Mouse (Mus musculus) MEL (cell line): Measurements from ENCODE around the gene Rpl24. TPM values are rescaled to one million over a fixed set of nuclear protein-coding genes. Genes with fewer than 3 reads are reported as not detected.

ENCODE experiments used
- DNase-seq: peaks from one replicate; pipeline ENCODE4 v3.0.0; 2011; ENCODE audit warnings: low read depth, low spot score
- H3K27ac ChIP-seq: 2 replicates; pipeline ENCODE4 v1.5.1; 2012; ENCODE audit warnings: low read depth, mild to moderate bottlenecking, control low read depth, low read length, moderate library complexity; ENCODE audit not compliant: control insufficient read depth
- H3K27me3 ChIP-seq, 2 experiments: fragments of 150-350 bp in 1 of 2; sonication (generic) in 1 of 2; 2 replicates each; pipeline ENCODE4 v1.6.1; 2012; ENCODE audit warnings: low read length in 2 of 2, mild to moderate bottlenecking in 2 of 2, improper control_type of control experiment in 1 of 2, moderate library complexity in 1 of 2; ENCODE audit not compliant: insufficient read depth in 2 of 2, control insufficient read depth in 1 of 2
- H3K36me3 ChIP-seq, 2 experiments: 2 replicates each; pipeline ENCODE4 v1.6.1; 2012 to 2014; ENCODE audit warnings: low read length in 2 of 2, improper control_type of control experiment in 1 of 2, inconsistent platforms in 1 of 2, mild to moderate bottlenecking in 1 of 2; ENCODE audit not compliant: insufficient read depth in 2 of 2, control insufficient read depth in 1 of 2
- H3K4me1 ChIP-seq, 2 experiments: fragments of 150-350 bp in 1 of 2; sonication (generic) in 1 of 2; 2 replicates each; pipeline ENCODE4 v1.6.1; 2012; ENCODE audit warnings: low read length in 2 of 2, improper control_type of control experiment in 1 of 2, mild to moderate bottlenecking in 1 of 2; ENCODE audit not compliant: insufficient read depth in 2 of 2, control insufficient read depth in 1 of 2
- H3K4me3 ChIP-seq, 2 experiments: fragments of 150-350 bp in 1 of 2; sonication (generic) in 1 of 2; 2 replicates each; pipeline ENCODE4 v1.5.1; 2012; ENCODE audit warnings: low read depth in 2 of 2, low read length in 2 of 2, mild to moderate bottlenecking in 2 of 2, moderate library complexity in 2 of 2, control low read depth in 1 of 2, improper control_type of control experiment in 1 of 2; ENCODE audit not compliant: control insufficient read depth in 1 of 2, insufficient read depth in 1 of 2
- H3K79me2 ChIP-seq: 2 replicates; pipeline ENCODE4 v1.6.1; 2012; ENCODE audit warnings: mild to moderate bottlenecking, low read length, moderate library complexity; ENCODE audit not compliant: control insufficient read depth, poor library complexity, insufficient read depth
- H3K9ac ChIP-seq: 2 replicates; pipeline ENCODE4 v1.6.1; 2012; ENCODE audit warnings: low read depth, mild to moderate bottlenecking, control low read depth, low read length, moderate library complexity; ENCODE audit not compliant: control insufficient read depth, poor library complexity, severe bottlenecking
- H3K9me3 ChIP-seq: fragments of 150-350 bp; sonication (generic); replicated peaks from 2 replicates; pipeline ENCODE4 v1.6.1; 2012; ENCODE audit warnings: mild to moderate bottlenecking, low read length, improper control_type of control experiment, moderate library complexity; ENCODE audit not compliant: insufficient read depth
- CTCF ChIP-seq, 3 experiments: IDR thresholded peaks in 2 of 3; conservative IDR thresholded peaks in 1 of 3; 2 replicates each; pipeline ENCODE4 v1.5.1; 2011 to 2012; ENCODE audit warnings: low read length in 3 of 3, low read depth in 2 of 3, mild to moderate bottlenecking in 2 of 3, improper control_type of control experiment in 1 of 3, inconsistent platforms in 1 of 3, mixed read lengths in 1 of 3, moderate library complexity in 1 of 3; ENCODE audit not compliant: control insufficient read depth in 1 of 3, insufficient read depth in 1 of 3, poor library complexity in 1 of 3, severe bottlenecking in 1 of 3
- ELF1 ChIP-seq: IDR thresholded peaks from 2 replicates; pipeline ENCODE4 v1.6.1; 2014; ENCODE audit warnings: low read depth, mild to moderate bottlenecking, inconsistent platforms, low read length, improper control_type of control experiment, moderate library complexity
- EP300 ChIP-seq, 2 experiments: IDR thresholded peaks; 2 replicates each; pipeline ENCODE4 v1.6.1; 2011; ENCODE audit warnings: improper control_type of control experiment in 2 of 2, low read length in 2 of 2, low read depth in 1 of 2, mild to moderate bottlenecking in 1 of 2
- ETS1 ChIP-seq: IDR thresholded peaks from 2 replicates; pipeline ENCODE4 v1.6.1; 2012; ENCODE audit warnings: low read depth, mild to moderate bottlenecking, inconsistent platforms, low read length, improper control_type of control experiment, moderate library complexity
- GABPA ChIP-seq: IDR thresholded peaks from 2 replicates; pipeline ENCODE4 v1.6.1; 2012; ENCODE audit warnings: low read depth, mild to moderate bottlenecking, inconsistent platforms, low read length, improper control_type of control experiment, moderate library complexity
- GATA1 ChIP-seq: IDR thresholded peaks from 2 replicates; pipeline ENCODE4 v1.6.1; 2011; ENCODE audit warnings: low read depth, low read length, improper control_type of control experiment
- JUND ChIP-seq: IDR thresholded peaks from 2 replicates; pipeline ENCODE4 v1.6.1; 2011; ENCODE audit warnings: low read depth, mild to moderate bottlenecking, improper control_type of control experiment, low read length
- KAT2A ChIP-seq: conservative IDR thresholded peaks from 2 replicates; pipeline ENCODE4 v1.6.1; 2012; ENCODE audit warnings: low read depth, low read length, improper control_type of control experiment, inconsistent platforms
- MAX ChIP-seq: IDR thresholded peaks from 2 replicates; pipeline ENCODE4 v1.6.1; 2011; ENCODE audit warnings: low read length, improper control_type of control experiment
- MAZ ChIP-seq: IDR thresholded peaks from 2 replicates; pipeline ENCODE4 v1.6.1; 2012; ENCODE audit warnings: low read depth, mild to moderate bottlenecking, inconsistent platforms, low read length, improper control_type of control experiment
- MEF2A ChIP-seq: IDR thresholded peaks from 2 replicates; pipeline ENCODE4 v1.6.1; 2014; ENCODE audit warnings: low read depth, mild to moderate bottlenecking, inconsistent platforms, low read length, improper control_type of control experiment; ENCODE audit not compliant: poor library complexity, insufficient replicate concordance, severe bottlenecking; ENCODE audit errors: extremely low read depth
- MXI1 ChIP-seq: IDR thresholded peaks from 2 replicates; pipeline ENCODE4 v1.6.1; 2011; ENCODE audit warnings: mild to moderate bottlenecking, low read depth, low read length, improper control_type of control experiment
- MYB ChIP-seq: IDR thresholded peaks from 2 replicates; pipeline ENCODE4 v1.6.1; 2011; ENCODE audit warnings: mild to moderate bottlenecking, low read depth, low read length, improper control_type of control experiment
- MYC ChIP-seq: IDR thresholded peaks from 2 replicates; pipeline ENCODE4 v1.6.1; 2011; ENCODE audit warnings: low read depth, mild to moderate bottlenecking, low read length, improper control_type of control experiment, moderate library complexity
- NELFE ChIP-seq: IDR thresholded peaks from 2 replicates; pipeline ENCODE4 v1.6.1; 2011; ENCODE audit warnings: low read depth, low read length, improper control_type of control experiment
- NRF1 ChIP-seq: IDR thresholded peaks from 2 replicates; pipeline ENCODE4 v1.6.1; 2014; ENCODE audit warnings: low read depth, mild to moderate bottlenecking, inconsistent platforms, low read length, improper control_type of control experiment, moderate library complexity; ENCODE audit not compliant: poor library complexity, insufficient read depth, severe bottlenecking
- RAD21 ChIP-seq: IDR thresholded peaks from 2 replicates; pipeline ENCODE4 v1.6.1; 2011; ENCODE audit warnings: mild to moderate bottlenecking, low read depth, low read length, improper control_type of control experiment
- SIN3A ChIP-seq: IDR thresholded peaks from 2 replicates; pipeline ENCODE4 v1.6.1; 2012; ENCODE audit warnings: low read length, improper control_type of control experiment, inconsistent platforms
- SMC3 ChIP-seq: IDR thresholded peaks from 2 replicates; pipeline ENCODE4 v1.6.1; 2011; ENCODE audit warnings: low read depth, low read length, improper control_type of control experiment
- TCF12 ChIP-seq: IDR thresholded peaks from 2 replicates; pipeline ENCODE4 v1.6.1; 2014; ENCODE audit warnings: low read depth, mild to moderate bottlenecking, inconsistent platforms, low read length, improper control_type of control experiment, moderate library complexity
- UBTF ChIP-seq: IDR thresholded peaks from 2 replicates; pipeline ENCODE4 v1.6.1; 2012; ENCODE audit warnings: low read depth, mild to moderate bottlenecking, inconsistent platforms, low read length, improper control_type of control experiment, moderate library complexity, borderline replicate concordance; ENCODE audit not compliant: insufficient read depth
- USF2 ChIP-seq, 2 experiments: IDR thresholded peaks; 2 replicates each; pipeline ENCODE4 v1.6.1; 2011 to 2012; ENCODE audit warnings: improper control_type of control experiment in 2 of 2, low read length in 2 of 2, borderline replicate concordance in 1 of 2, inconsistent platforms in 1 of 2, low read depth in 1 of 2, mild to moderate bottlenecking in 1 of 2; ENCODE audit not compliant: insufficient read depth in 1 of 2
- ZC3H11A ChIP-seq: IDR thresholded peaks from 2 replicates; pipeline ENCODE4 v1.6.1; 2012; ENCODE audit warnings: low read depth, mild to moderate bottlenecking, inconsistent platforms, low read length, improper control_type of control experiment
- ZKSCAN1 ChIP-seq: IDR thresholded peaks from 2 replicates; pipeline ENCODE4 v1.6.1; 2012; ENCODE audit warnings: low read depth, mild to moderate bottlenecking, inconsistent platforms, low read length, improper control_type of control experiment, moderate library complexity
- ZNF384 ChIP-seq: IDR thresholded peaks from 2 replicates; pipeline ENCODE4 v1.6.1; 2012; ENCODE audit warnings: low read depth, mild to moderate bottlenecking, inconsistent platforms, low read length, improper control_type of control experiment
- polyA plus RNA-seq, 2 experiments: library from polyadenylated mRNA; stranded (reverse) in 1 of 2; unstranded in 1 of 2; fragments of >175 nt in 1 of 2; fragments of >200 nt in 1 of 2; gene quantifications; 2 replicates each; pipeline versions ENCODE4 v1.2.1 to v1.2.4; 2012; ENCODE audit warnings: low replicate concordance in 2 of 2, low read depth in 1 of 2; ENCODE audit not compliant: insufficient read length in 2 of 2, insufficient read depth in 1 of 2, missing spikeins in 1 of 2
- total RNA-seq: library from RNA; depleted of rRNA; stranded (reverse); fragments of 300-350 nt; gene quantifications from 2 replicates; pipeline ENCODE4 v1.2.3, GENCODE M21; 2012

Rpl24 gene
- total and polyA plus RNA-seq, 3 experiments = 132 to 1,552 TPM; not detected in 1

DNA sequence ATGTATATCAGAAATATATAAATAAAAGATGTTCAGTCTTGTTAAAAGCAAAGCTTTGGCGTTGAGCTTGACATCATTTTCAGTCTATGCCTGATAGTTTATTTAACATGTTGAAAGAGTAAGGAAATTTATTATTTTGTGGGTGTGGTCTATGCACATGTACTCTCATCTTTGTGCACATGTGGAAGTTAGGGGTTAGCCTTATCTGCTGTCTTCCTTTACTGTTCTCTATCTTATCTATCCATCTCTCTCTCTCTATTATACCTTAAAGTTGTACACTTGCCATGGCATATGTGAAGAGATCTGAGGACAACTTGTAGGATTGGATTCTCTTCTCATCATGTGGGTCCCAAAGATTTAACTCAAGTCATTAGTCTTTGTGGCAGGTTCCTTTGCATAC is 42.8 kb downstream of the Rpl24 start:
- Histone ChIP-seq H3K27me3 (no peaks in the 10 kb centered on the region), H3K4me3 (no peak overlapping the region), H3K9ac (no peak overlapping the region), H3K27ac (no peak overlapping the region), H3K36me3 (peaks cover 12 to 15% of the 10 kb centered on the region in 2 experiments), H3K4me1 (peaks cover 0 to 6% of the 10 kb centered on the region in 2 experiments; a peak in 2 of 4 replicates), H3K79me2 (no peaks in the 10 kb centered on the region), H3K9me3 (no peaks in the 10 kb centered on the region)
- DNase-seq = peak; percentile 52
- no peak for TF ChIP-seq ZC3H11A
- TF ChIP-seq MYC = peak; percentile 47; the same call in 1 of the 2 replicates
- TF ChIP-seq SIN3A = 0 out of 2 replicates have a peak, but pooled peaks have one; percentile 39
- TF ChIP-seq MAZ = no peak
- TF ChIP-seq ETS1 = no peak
- TF ChIP-seq NRF1 = no peak
- no peak for TF ChIP-seq ZKSCAN1
- no peak for TF ChIP-seq TCF12
- no peak for TF ChIP-seq UBTF
- no peak for TF ChIP-seq JUND
- no peak for TF ChIP-seq MYB
- no peak for TF ChIP-seq USF2 (IDR thresholded peaks at IDR 0.05; ENCODE audit: borderline replicate concordance in 1 of 2, insufficient read depth in 1 of 2, low read depth in 1 of 2, low read length in 2 of 2)
- no peak for TF ChIP-seq RAD21
- no peak for TF ChIP-seq GABPA
- no peak for TF ChIP-seq NELFE
- TF ChIP-seq ELF1 = no peak
- TF ChIP-seq MAX = peak; percentile 56; the same call in 1 of the 2 replicates
- peak in 1 of 2 experiments; percentile 47; a peak in 2 of 4 replicates for TF ChIP-seq EP300 (IDR thresholded peaks at IDR 0.05; ENCODE audit: low read depth in 1 of 2, low read length in 2 of 2)
- TF ChIP-seq MXI1 = peak; percentile 80
- no peak for TF ChIP-seq MEF2A
- no peak for TF ChIP-seq ZNF384
- peak; percentile 73 for TF ChIP-seq GATA1
- TF ChIP-seq KAT2A = no peak
- TF ChIP-seq SMC3 = no peak
- no peak for TF ChIP-seq CTCF (IDR thresholded peaks at IDR 0.05 in 2 of 3, conservative IDR thresholded peaks at IDR 0.05 in 1 of 3; ENCODE audit: control insufficient read depth in 1 of 3, insufficient read depth in 1 of 3, low read depth in 2 of 3, low read length in 3 of 3, poor library complexity in 1 of 3, severe bottlenecking in 1 of 3)
